Mouse (Mus musculus): ENCODE results near the gene Apcs.

DNA sequence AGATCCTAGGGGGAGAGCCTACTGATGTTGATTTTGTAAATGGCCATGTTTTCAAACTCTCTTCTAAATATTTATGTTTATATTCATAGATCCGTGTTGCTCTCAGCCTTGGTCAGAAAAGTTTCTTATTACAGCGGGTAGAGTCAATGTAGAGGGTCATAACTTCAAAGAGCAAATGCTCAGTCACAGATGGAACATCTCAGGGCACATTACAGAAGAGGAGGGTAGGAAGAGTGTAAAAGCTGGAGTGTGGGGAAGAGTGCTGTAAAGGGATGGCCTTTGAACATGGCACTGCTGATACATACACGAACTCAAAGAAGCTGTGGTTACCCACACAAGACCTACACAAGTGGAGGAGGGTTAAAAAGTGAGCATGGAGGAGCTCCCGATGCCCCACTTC, 19.6 kb downstream of the Apcs start:
- TF ChIP-seq POLR2A (IDR thresholded peaks at IDR 0.05; ENCODE audit: borderline replicate concordance, control insufficient read depth, low read depth, low read length): no peak
- no peak for TF ChIP-seq CTCF (IDR thresholded peaks at IDR 0.05; ENCODE audit: control insufficient read depth, insufficient read depth, low read length)

All from bone marrow, adult 2 months (tissue).